ENCODE assay signal across 9 mouse cellular contexts in genomic region chr4:147927705-147928104, GRCm38 (mm10). TPM values are rescaled to one million over a fixed set of nuclear protein-coding genes. Genes with fewer than 3 reads are reported as not detected.
A peak's percentile ranks its signal among the peaks of the same experiment; 100 is the strongest.
DNase-seq lines count a peak whose midpoint lies in the region; ATAC-seq lines count a peak whose summit lies in the region.
"Had no signal": no experiment of that assay in that cellular context is flagged by ENCODE, and none has a peak within 500 bp of the region (broad histone marks: within the 10 kb centered on the region; RNA-seq: fewer than 3 reads in every experiment).

No protein-coding gene starts in this region.

- H3K27me3 ChIP-seq in forebrain, embryonic 11.5 days (ENCODE audit: control insufficient read depth, insufficient read depth, low read length) = no peaks in the 10 kb centered on the region
- no peaks in the 10 kb centered on the region for H3K27me3 ChIP-seq in forebrain, embryonic 16.5 days (replicated peaks; ENCODE audit: control insufficient read depth, insufficient read depth, low read length)
- H3K27me3 ChIP-seq in kidney, embryonic 16.5 days (ENCODE audit: insufficient read depth, low read length) = no peaks in the 10 kb centered on the region

- H3K4me1 ChIP-seq in forebrain, embryonic 11.5 days (replicated peaks; ENCODE audit: control insufficient read depth, insufficient read depth, low read length) = peaks cover 3% of the 10 kb centered on the region; the same call in 1 of the 2 replicates
- H3K4me1 ChIP-seq in forebrain, embryonic 16.5 days (replicated peaks; ENCODE audit: control insufficient read depth, insufficient read depth, low read length) = no peaks in the 10 kb centered on the region
- peaks cover 11% of the 10 kb centered on the region for H3K4me1 ChIP-seq in kidney, embryonic 16.5 days (ENCODE audit: insufficient read depth, low read length)

- 0 out of 2 replicates have a peak, but pooled peaks have one; percentile 39 for ATAC-seq in forebrain, embryonic 11.5 days (replicated peaks; ENCODE audit: low FRiP score)
- ATAC-seq in forebrain, embryonic 16.5 days = no peak
- peak; percentile 13; the same call in 1 of the 2 replicates for ATAC-seq in kidney, embryonic 16.5 days (ENCODE audit: low FRiP score, low TSS enrichment)

- H3K36me3 ChIP-seq in forebrain, embryonic 11.5 days (ENCODE audit: control insufficient read depth, insufficient read depth, low read length) = no peaks in the 10 kb centered on the region
- no peaks in the 10 kb centered on the region for H3K36me3 ChIP-seq in forebrain, embryonic 16.5 days (ENCODE audit: control insufficient read depth, insufficient read depth)
- H3K36me3 ChIP-seq in kidney, embryonic 16.5 days (ENCODE audit: insufficient read depth, low read length) = peaks cover 15% of the 10 kb centered on the region; the same call in 1 of the 2 replicates

- intact Hi-C loops in gastrocnemius, postnatal 14 days (cut with DNase I; ENCODE audit: low total_unique reads) = no loop called here

- no peak overlapping the region for H3K27ac ChIP-seq in forebrain, embryonic 11.5 days (ENCODE audit: low read depth, low read length)
- no peak overlapping the region for H3K27ac ChIP-seq in forebrain, embryonic 16.5 days (ENCODE audit: low read length)
- no peak overlapping the region for H3K27ac ChIP-seq in kidney, embryonic 16.5 days (ENCODE audit: low read length)

- WGBS in forebrain, embryonic 11.5 days = 47% methylated on average over 8 of the region's 8 CpGs
- 53% methylated on average over 8 of the region's 8 CpGs for WGBS in forebrain, embryonic 16.5 days
- WGBS in kidney, embryonic 16.5 days = 37% methylated on average over 8 of the region's 8 CpGs

- no peak overlapping the region for H3K4me3 ChIP-seq in forebrain, embryonic 11.5 days (ENCODE audit: low read depth, low read length)
- no peak overlapping the region for H3K4me3 ChIP-seq in forebrain, embryonic 16.5 days (replicated peaks; ENCODE audit: low read length)
- H3K4me3 ChIP-seq in kidney, embryonic 16.5 days (ENCODE audit: low read length) = no peak overlapping the region

- H3K9me3 ChIP-seq in forebrain, embryonic 11.5 days (ENCODE audit: control insufficient read depth, low read length) = no peaks in the 10 kb centered on the region
- H3K9me3 ChIP-seq in forebrain, embryonic 16.5 days (ENCODE audit: control insufficient read depth, low read length) = no peaks in the 10 kb centered on the region
- no peaks in the 10 kb centered on the region for H3K9me3 ChIP-seq in kidney, embryonic 16.5 days (ENCODE audit: low read length)

- no peak overlapping the region for H3K9ac ChIP-seq in forebrain, embryonic 11.5 days (ENCODE audit: low read length)
- no peak overlapping the region for H3K9ac ChIP-seq in forebrain, embryonic 16.5 days (replicated peaks; ENCODE audit: low read depth, low read length)
- no peak overlapping the region for H3K9ac ChIP-seq in kidney, embryonic 16.5 days (replicated peaks; ENCODE audit: low read length)

- no peak for DNase-seq in forebrain, embryonic 11.5 days (ENCODE audit: low spot score)
- DNase-seq in gastrocnemius, postnatal 14 days = peak; percentile 62
- peak; percentile 62 to 66 for DNase-seq in lung, postnatal 4 days
- DNase-seq in right cerebral cortex, postnatal 10 days (ENCODE audit: low spot score in 2 of 2) = no peak
- DNase-seq in layer of hippocampus, postnatal 36 days = no peak
- DNase-seq in ovary, postnatal 14 days (ENCODE audit: low spot score) = no peak

- no peak overlapping the region for H3K4me2 ChIP-seq in forebrain, embryonic 11.5 days (ENCODE audit: low read depth, low read length, severe bottlenecking)
- no peak overlapping the region for H3K4me2 ChIP-seq in forebrain, embryonic 16.5 days (ENCODE audit: low read length)
- H3K4me2 ChIP-seq in kidney, embryonic 16.5 days (replicated peaks; ENCODE audit: low read depth, low read length) = no peak overlapping the region

RNA-seq across cellular contexts. Expression of gene Plod1, which starts 8.9 kb away (rescaled TPM):
- 21.6 and 26.6 TPM in 2 replicates for polyA plus RNA-seq in forebrain, embryonic 11.5 days (2014; fragmentation: Nextera tagmentation; extraction: Ambion mirVana)
- 16.3 and 18.1 TPM in 2 replicates for polyA plus RNA-seq in forebrain, embryonic 16.5 days (2015; fragmentation: Nextera tagmentation; extraction: Ambion mirVana)
- 10 to 100 TPM; 43.4 to 48.8 TPM for total RNA-seq in gastrocnemius, postnatal 14 days (2021)
- polyA plus RNA-seq in kidney, embryonic 16.5 days (2015; fragmentation: Nextera tagmentation; extraction: Ambion mirVana) = 58.6 and 61.5 TPM in 2 replicates
- 10 to 100 TPM; 21.3 to 25.1 TPM for total RNA-seq in layer of hippocampus, postnatal 36 days (2021)

RNA-seq across cellular contexts. Expression of gene 2510039O18Rik, which starts 13.0 kb away (rescaled TPM):
- polyA plus RNA-seq in forebrain, embryonic 11.5 days (2014; fragmentation: Nextera tagmentation; extraction: Ambion mirVana) = 16.3 and 16.7 TPM in 2 replicates
- polyA plus RNA-seq in forebrain, embryonic 16.5 days (2015; fragmentation: Nextera tagmentation; extraction: Ambion mirVana) = 10.0 and 11.2 TPM in 2 replicates
- total RNA-seq in gastrocnemius, postnatal 14 days (2021) = 10 to 100 TPM; 22.1 to 23.8 TPM
- polyA plus RNA-seq in kidney, embryonic 16.5 days (2015; fragmentation: Nextera tagmentation; extraction: Ambion mirVana) = 10.4 and 13.9 TPM in 2 replicates
- 10 to 100 TPM; 27.4 to 30.0 TPM for total RNA-seq in layer of hippocampus, postnatal 36 days (2021)

RNA-seq across cellular contexts. Expression of gene Mfn2, which starts 23.2 kb away (rescaled TPM):
- polyA plus RNA-seq in forebrain, embryonic 11.5 days (2014; fragmentation: Nextera tagmentation; extraction: Ambion mirVana) = 47.5 and 49.0 TPM in 2 replicates
- 82.4 and 90.7 TPM in 2 replicates for polyA plus RNA-seq in forebrain, embryonic 16.5 days (2015; fragmentation: Nextera tagmentation; extraction: Ambion mirVana)
- total RNA-seq in gastrocnemius, postnatal 14 days (2021) = 100 to 1,000 TPM; 292 to 356 TPM
- 45.4 and 47.1 TPM in 2 replicates for polyA plus RNA-seq in kidney, embryonic 16.5 days (2015; fragmentation: Nextera tagmentation; extraction: Ambion mirVana)
- 100 to 1,000 TPM; 174 to 194 TPM for total RNA-seq in layer of hippocampus, postnatal 36 days (2021)

RNA-seq across cellular contexts. Expression of gene Nppb, which starts 57.9 kb away (rescaled TPM):
- not detected in 2 replicates for polyA plus RNA-seq in forebrain, embryonic 11.5 days (2014; fragmentation: Nextera tagmentation; extraction: Ambion mirVana)
- polyA plus RNA-seq in forebrain, embryonic 16.5 days (2015; fragmentation: Nextera tagmentation; extraction: Ambion mirVana) = not detected in 2 replicates
- not detected for total RNA-seq in gastrocnemius, postnatal 14 days (2021)
- 0.21 TPM in 1 of 2 replicates, not detected in the other for polyA plus RNA-seq in kidney, embryonic 16.5 days (2015; fragmentation: Nextera tagmentation; extraction: Ambion mirVana)
- not detected for total RNA-seq in layer of hippocampus, postnatal 36 days (2021)
- polyA plus RNA-seq: limb, embryonic 11.5 days had no signal

RNA-seq across cellular contexts. Expression of gene Fv1, which starts 58.9 kb away (rescaled TPM):
- polyA plus RNA-seq in forebrain, embryonic 11.5 days (2014; fragmentation: Nextera tagmentation; extraction: Ambion mirVana) = 15.4 and 17.1 TPM in 2 replicates
- polyA plus RNA-seq in forebrain, embryonic 16.5 days (2015; fragmentation: Nextera tagmentation; extraction: Ambion mirVana) = 12.9 and 14.3 TPM in 2 replicates
- total RNA-seq in gastrocnemius, postnatal 14 days (2021) = 1 to 10 TPM; 3.2 to 3.4 TPM
- 12.9 and 13.1 TPM in 2 replicates for polyA plus RNA-seq in kidney, embryonic 16.5 days (2015; fragmentation: Nextera tagmentation; extraction: Ambion mirVana)
- 10 to 100 TPM; 10.5 to 11.0 TPM for total RNA-seq in layer of hippocampus, postnatal 36 days (2021)

Comparison
In these comparisons a context has a peak if more than half of its experiments do, and no peak if none do; other contexts are left out.
1. DNase-seq: peak in gastrocnemius, postnatal 14 days (single experiment) and lung, postnatal 4 days (2 of 2); none in forebrain, embryonic 11.5 days (single experiment), right cerebral cortex, postnatal 10 days (0 of 2), layer of hippocampus, postnatal 36 days (0 of 2) and ovary, postnatal 14 days (single experiment).